Mouse (Mus musculus) heart, postnatal 0 days (tissue): ENCODE results near the gene Gm4952.

ENCODE experiments used
- CTCF ChIP-seq: IDR thresholded peaks from 2 replicates; pipeline ENCODE4 v1.5.1; 2016; ENCODE audit warnings: antibody characterized with exemption, control low read depth, low read depth
- EP300 ChIP-seq: IDR thresholded peaks from 2 replicates; pipeline ENCODE4 v1.6.1; 2016; ENCODE audit warnings: antibody characterized with exemption, low read depth

DNA sequence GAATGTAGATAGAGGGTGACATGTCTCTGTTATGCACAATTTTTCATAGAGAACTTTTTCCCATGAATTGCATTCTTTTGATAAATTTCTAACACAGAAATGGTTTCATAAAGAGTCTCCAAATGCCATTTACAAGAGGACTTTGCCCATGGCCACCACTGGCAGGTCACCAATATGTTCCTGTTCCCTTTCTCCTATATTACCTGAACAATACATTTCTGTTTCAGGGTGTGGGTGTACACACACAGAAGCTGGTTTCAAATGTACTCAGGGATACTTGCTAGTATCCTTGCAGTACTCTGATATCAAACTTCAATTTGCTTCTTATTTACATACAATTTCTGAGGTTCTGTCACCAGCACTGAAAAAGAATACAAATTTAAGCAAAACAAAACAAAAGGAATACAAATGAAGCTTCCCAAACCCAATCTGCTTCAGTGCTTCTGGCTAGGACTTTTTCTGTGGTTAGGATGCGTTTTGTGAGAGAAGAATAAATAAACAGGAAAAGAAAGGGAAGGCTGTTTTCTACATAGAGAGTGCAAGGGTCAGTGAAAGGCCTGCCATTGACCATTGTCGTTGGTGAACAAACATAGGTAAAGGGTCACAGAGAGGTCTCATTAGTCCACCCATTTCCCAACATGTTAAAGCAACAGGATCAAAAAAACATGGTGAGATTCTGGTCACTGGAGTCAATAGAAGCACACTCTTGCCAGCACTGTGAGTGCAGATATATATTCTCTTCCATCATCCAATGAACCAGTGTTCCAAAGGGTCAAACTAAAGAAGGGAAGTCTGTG lies 1.1 kb downstream of the Gm4952 start:
- TF ChIP-seq CTCF (no peak), EP300 (no peak)
